Mouse (Mus musculus) cortical plate, adult 2 months (tissue): Measurements from ENCODE around the gene Setx. TPM values are rescaled to one million over a fixed set of nuclear protein-coding genes. Genes with fewer than 3 reads are reported as not detected.

Experiments used
- H3K27ac ChIP-seq: fragments of 200-500 bp; 2 replicates; pipeline ENCODE4 v1.5.1; 2012; ENCODE audit warnings: low read length, control low read depth, inconsistent platforms; ENCODE audit not compliant: insufficient read depth
- H3K4me1 ChIP-seq: fragments of 200-500 bp; 2 replicates; pipeline ENCODE4 v1.6.1; 2011; ENCODE audit warnings: low read length; ENCODE audit not compliant: control insufficient read depth, insufficient read depth
- H3K4me3 ChIP-seq: fragments of 200-500 bp; 2 replicates; pipeline ENCODE4 v1.5.1; 2011; ENCODE audit warnings: mild to moderate bottlenecking, low read length, control low read depth; ENCODE audit not compliant: insufficient read depth
- CTCF ChIP-seq: fragments of 200-500 bp; IDR thresholded peaks from 2 replicates; pipeline ENCODE4 v1.5.1; 2011; ENCODE audit warnings: mild to moderate bottlenecking, control low read depth, low read length; ENCODE audit not compliant: insufficient read depth; ENCODE audit errors: extremely low read depth
- POLR2A ChIP-seq: fragments of 200-500 bp; IDR thresholded peaks from 2 replicates; pipeline ENCODE4 v1.6.1; 2011; ENCODE audit warnings: mild to moderate bottlenecking, low read length, control low read depth; ENCODE audit not compliant: insufficient read depth; ENCODE audit errors: extremely low read depth
- polyA plus RNA-seq: library from polyadenylated mRNA; depleted of rRNA; stranded (reverse); fragments of >200 nt; gene quantifications from 2 replicates; pipeline ENCODE4 v1.2.3, GENCODE M21; 2012

The Setx gene
- polyA plus RNA-seq, 1 experiment: 13.7 TPM

DNA sequence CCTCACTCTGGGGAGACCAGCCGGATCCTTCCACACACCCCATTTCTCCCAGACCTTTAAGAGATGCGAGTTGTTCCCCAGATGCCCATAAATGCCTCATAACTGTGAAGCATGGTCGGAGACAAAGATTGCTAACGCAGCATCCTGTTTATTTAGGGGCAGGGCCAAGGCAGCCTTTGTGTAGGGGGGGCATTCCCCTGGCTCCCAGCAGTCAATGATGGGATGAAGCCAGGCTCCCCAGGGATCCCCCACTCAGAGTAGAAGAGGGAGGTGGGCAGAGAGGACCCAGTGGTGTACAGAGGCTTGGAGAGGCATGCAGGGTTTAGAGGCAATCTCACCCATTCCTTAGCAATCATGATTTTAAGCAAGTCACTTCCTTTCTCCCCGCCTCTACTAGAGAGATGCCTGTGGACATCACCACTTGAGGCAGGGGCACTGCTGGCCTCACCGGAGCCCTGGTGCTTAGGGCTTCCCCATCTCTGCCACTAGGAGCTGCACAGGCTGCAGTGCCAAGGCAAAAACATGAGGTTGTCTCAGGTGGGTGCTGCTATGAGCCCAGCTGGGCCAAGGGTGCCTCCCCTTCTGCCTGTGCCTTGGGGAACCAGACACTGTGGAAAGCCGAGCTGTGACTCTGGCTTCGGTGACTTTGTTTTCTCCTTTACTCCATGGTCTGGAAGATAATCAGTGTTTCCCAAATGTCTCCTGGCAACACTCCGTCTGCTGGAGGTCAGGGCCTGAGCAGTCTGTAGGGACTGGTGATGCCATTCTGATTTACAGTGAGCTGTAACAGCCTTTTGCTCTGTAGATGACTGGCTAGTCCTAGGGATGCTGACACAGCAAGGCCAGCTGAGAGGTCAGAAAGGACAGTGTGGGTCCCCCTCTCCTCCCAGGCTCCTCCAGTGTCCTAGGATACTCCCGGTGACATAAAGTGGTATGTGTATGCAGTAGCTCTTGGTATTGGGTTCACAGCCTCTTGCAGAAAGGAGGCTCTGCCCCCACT, 67.5 kb downstream of the Setx start:
- no peak for TF ChIP-seq POLR2A
- TF ChIP-seq CTCF: no peak
- Histone ChIP-seq H3K4me1 (0 out of 2 replicates have a peak, but pooled peaks cover 1% of the 10 kb centered on the region), H3K27ac (no peak overlapping the region), H3K4me3 (no peak overlapping the region)

DNA sequence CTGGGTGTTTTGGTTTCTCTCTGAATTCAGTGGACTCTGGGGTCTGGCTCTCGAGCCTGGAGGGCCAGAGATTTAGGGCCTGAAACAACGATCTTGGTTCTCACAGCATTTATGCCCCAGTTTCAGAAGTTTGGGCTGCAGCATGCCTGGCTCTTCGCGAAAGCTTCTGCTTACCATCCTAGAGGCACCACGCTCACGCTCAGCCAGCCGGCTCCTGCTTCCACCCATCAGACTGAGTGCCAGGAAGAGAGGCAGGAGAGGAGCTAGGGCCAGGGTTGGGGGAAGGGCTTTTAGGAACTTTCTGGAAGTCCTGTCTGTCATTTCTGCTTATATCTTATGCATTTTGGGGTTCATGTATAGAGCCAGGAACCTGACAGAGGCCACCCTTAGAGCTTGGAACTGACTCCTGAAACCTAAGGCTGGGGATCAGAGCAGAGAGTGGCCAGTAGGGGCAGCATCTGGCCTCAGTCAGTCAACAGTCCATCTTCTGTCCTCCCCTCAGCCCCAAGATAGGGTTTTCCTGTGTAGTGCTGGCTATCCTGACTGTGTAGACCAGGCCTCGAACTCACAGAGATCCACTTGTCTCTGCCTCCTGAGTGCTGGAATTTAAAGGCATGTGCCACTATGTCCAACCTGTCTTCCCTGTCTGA, 68.8 kb downstream of the Setx start:
- no peak overlapping the region for H3K4me3 ChIP-seq
- 0 out of 2 replicates have a peak, but pooled peaks cover 1% of the 10 kb centered on the region for H3K4me1 ChIP-seq
- TF ChIP-seq CTCF: peak; percentile 24; the same call in 1 of the 2 replicates
- no peak for TF ChIP-seq POLR2A
- no peak overlapping the region for H3K27ac ChIP-seq

DNA sequence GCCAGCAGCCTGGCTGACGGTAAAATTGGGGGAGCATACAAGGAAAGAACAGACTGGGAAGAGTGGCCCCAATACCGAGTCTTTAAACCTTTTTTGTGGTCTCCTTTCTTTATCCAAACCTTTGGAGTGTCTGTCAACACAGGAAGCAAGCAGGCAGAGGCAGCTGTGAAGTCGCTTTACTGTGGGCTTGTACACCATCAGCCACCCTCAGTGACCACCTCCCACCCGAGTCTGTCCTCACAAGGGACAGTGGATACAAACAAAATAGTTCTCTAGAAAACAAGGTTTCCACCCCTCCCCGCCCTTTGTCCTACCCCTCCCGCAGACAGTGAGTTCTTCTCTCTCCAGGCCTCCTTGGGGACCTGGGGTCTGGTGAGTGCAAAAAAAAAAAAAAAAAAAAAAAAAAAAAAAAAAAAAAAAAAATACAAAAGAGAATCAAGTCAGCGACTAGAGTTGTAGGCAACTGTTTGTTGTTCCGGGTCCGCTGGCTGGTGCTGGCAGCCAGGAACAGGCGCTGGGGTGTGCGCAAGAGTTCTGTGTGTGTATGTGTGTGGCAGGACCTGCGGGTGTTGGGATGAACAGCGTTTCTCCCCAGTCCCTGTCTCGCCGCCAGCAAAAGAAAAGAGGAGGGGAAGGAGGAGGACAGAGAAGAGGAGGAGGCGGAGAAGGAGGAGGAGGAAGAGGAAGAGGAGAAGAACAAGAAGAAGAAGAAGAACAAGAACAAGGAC, 70.0 kb downstream of the Setx start:
- Histone ChIP-seq H3K4me3 (no peak overlapping the region), H3K27ac (no peak overlapping the region), H3K4me1 (0 out of 2 replicates have a peak, but pooled peaks cover 1% of the 10 kb centered on the region)
- no peak for TF ChIP-seq POLR2A
- no peak for TF ChIP-seq CTCF

DNA sequence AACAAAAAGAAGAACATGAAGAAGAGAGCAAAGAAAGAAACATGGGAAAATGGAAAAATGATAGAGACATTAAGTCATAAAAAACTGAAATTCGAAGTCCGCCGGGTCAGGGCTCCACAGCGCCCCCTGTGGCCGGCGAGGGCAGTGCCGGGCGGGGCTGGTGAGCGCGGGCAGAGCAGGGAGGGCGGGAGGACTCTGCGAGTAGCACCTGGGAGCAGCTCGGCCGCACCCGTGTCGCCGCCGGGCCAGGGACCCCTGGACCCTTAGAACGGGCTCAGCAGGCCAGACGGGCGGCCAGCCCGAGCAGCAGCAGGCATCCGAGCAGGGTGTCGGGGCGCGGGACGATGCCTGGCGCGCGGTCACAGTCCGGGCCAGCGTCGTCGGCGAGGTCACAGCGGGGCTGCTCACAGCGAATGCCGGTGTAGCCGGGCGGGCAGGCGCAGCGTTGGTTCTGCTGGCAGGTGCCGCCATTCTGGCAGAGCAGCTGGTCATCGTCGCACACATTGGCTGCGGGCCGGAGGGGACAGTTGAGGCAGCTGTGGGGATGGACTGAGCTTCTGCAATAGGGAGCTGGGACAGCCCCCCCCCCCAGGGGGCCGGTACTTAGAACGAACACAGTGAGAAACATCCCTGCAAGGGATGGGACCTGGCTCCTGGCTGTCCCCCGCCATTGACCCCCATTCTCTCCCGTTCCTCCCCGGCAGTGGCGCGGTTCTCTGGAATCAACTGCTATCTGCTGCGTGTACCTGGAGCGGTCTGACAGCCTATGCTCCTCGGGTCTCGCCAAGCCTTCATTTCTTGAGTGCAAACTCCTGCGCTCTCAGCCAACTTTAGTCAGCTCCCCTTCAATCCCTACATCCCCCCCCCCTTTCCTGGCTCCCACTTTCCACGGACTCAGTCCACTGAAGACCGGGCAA, 70.8 kb downstream of the Setx start:
- no peak for TF ChIP-seq POLR2A
- TF ChIP-seq CTCF: peak; percentile 56
- 0 out of 2 replicates have a peak, but pooled peaks cover 1% of the 10 kb centered on the region for H3K4me1 ChIP-seq
- no peak overlapping the region for H3K27ac ChIP-seq
- H3K4me3 ChIP-seq: 0 out of 2 replicates have a peak overlapping the region, but pooled peaks have one; percentile 9

DNA sequence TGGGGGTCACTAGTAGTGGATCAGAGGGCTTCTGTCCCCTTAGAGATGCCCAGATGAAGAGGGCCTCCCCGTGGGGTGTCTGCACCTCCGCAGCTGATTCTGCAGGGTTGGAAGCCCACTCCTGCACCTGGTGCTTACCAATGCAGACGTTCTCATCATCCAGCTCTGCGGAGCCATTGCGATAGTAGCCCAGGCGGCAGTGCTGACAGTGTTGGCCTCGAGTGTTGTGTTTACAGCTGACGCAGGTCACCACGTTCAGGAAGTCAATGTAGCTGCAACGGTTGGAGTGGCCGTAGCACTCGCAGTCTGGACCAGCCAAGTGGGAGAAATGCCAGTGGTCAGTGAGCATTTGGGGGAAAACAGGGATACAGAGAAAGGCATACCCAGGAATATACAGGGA, 72.9 kb downstream of the Setx start:
- Histone ChIP-seq H3K4me3 (no peak overlapping the region), H3K27ac (no peak overlapping the region), H3K4me1 (0 out of 2 replicates have a peak, but pooled peaks cover 1% of the 10 kb centered on the region)
- TF ChIP-seq CTCF (no peak), POLR2A (no peak)

DNA sequence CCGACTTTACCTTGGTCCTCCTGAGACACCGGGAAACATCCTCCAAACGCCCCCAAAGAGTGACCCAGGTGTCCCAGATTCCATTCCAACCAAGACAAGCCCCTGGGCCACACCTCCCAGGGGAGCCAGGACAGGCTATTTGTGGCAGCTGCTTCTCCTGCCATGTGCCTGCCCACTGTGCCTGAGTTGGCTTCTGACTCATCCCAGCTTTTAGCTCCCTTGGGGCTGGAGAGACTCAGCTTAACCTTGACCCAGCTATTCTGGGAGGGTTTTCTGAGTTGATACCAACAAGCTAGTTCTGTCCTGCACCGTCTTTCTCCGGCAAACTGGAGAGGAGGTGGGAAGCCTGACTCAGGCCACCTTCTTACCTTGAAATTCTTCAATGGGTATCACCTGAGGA, 74.5 kb downstream of the Setx start:
- TF ChIP-seq CTCF: no peak
- no peaks in the 10 kb centered on the region for H3K4me1 ChIP-seq
- H3K27ac ChIP-seq: no peak overlapping the region
- H3K4me3 ChIP-seq: no peak overlapping the region

DNA sequence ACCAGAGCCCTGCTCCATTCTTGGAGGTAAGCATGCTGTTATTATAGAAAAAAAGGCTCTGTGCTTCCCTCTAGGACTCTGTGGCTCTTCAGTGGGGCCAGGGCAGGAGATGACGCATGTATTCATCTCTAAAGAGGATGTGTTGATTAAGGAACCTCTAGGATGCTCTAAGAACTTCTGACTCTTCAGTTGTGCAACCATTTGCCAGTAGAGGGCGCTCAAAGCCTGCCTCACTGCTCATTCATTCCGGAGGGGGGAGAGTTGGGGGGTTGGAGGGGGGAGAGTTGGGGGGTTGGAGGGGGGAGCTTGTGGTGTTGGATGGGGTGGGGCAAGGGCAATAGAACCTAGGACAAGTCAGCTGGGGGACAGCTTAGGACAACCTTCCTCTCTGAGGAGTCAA, 75.9 kb downstream of the Setx start:
- no peak overlapping the region for H3K4me3 ChIP-seq
- TF ChIP-seq POLR2A (no peak), CTCF (peak; percentile 77)
- no peaks in the 10 kb centered on the region for H3K4me1 ChIP-seq
- H3K27ac ChIP-seq: no peak overlapping the region

DNA sequence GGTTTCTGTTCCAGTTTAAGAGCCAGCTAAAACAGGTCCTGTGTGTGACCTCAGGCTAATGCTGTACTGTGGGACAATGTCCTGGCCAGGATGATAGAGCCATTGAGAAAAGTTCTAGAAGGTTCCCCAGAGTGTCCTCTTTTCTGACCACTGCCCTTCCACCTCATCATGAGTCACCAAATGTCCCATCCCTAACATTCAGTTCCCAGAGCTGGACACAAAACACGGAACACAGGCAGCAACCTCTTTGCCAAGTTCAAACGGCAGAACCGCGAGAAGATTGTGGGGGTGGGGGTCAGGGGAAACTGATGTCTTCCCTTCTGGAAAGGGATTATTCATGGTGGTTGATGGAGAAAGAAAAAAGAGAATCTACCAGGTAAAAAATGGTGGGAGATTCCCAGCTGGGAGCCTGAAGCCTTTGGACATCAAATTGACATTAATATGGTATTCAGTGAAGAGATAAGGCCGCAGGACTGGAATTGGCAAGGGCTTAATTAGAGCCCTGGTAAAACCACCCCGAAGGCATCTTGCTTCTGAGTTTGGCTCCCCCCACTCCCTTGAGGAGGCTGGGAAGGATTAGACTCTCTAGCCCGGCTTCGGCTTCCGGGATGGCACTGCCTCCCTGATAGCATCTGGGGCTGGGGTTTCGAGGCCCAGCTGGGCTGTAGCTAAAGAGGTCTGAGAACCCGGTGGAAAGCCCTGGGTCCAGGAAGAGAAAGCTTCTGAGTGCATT, 77.4 kb downstream of the Setx start:
- no peak overlapping the region for H3K27ac ChIP-seq
- H3K4me3 ChIP-seq: no peak overlapping the region
- TF ChIP-seq CTCF (no peak), POLR2A (no peak)
- H3K4me1 ChIP-seq: no peaks in the 10 kb centered on the region
